11 mouse cellular contexts compared by ENCODE assay signal in genomic region chr5:144159137-144159536, GRCm38 (mm10). TPM values are rescaled to one million over a fixed set of nuclear protein-coding genes. Genes with fewer than 3 reads are reported as not detected.
A peak's percentile ranks its signal among the peaks of the same experiment; 100 is the strongest.
DNase-seq lines count a peak whose midpoint lies in the region; ATAC-seq and TF ChIP-seq lines count a peak whose summit lies in the region.
"Had no signal": no experiment of that assay in that cellular context is flagged by ENCODE, and none has a peak within 500 bp of the region (broad histone marks: within the 10 kb centered on the region; RNA-seq: fewer than 3 reads in every experiment).

No protein-coding gene starts in this region.

- peaks cover 10% of the 10 kb centered on the region for H3K4me1 ChIP-seq in forebrain, embryonic 13.5 days
- H3K4me1 ChIP-seq in forebrain, embryonic 10.5 days, result peaks cover 7% of the 10 kb centered on the region; the same call in 1 of the 2 replicates
- H3K4me1 ChIP-seq in kidney, embryonic 16.5 days (ENCODE audit: insufficient read depth, low read length), result peaks cover 3% of the 10 kb centered on the region; the same call in 1 of the 2 replicates
- peaks cover 6% of the 10 kb centered on the region for H3K4me1 ChIP-seq in intestine, postnatal 0 days (replicated peaks; ENCODE audit: control insufficient read depth, insufficient read depth, low read length)
- H3K4me1 ChIP-seq in liver, embryonic 11.5 days (replicated peaks; ENCODE audit: control insufficient read depth, insufficient read depth, low read length), result peaks cover 5% of the 10 kb centered on the region; the same call in 1 of the 2 replicates

- H3K4me3 ChIP-seq in forebrain, embryonic 13.5 days, result no peak overlapping the region
- H3K4me3 ChIP-seq in forebrain, embryonic 10.5 days, result no peak overlapping the region
- H3K4me3 ChIP-seq in kidney, embryonic 16.5 days (ENCODE audit: low read length), result no peak overlapping the region
- no peak overlapping the region for H3K4me3 ChIP-seq in intestine, postnatal 0 days (ENCODE audit: low read depth, low read length)
- H3K4me3 ChIP-seq in liver, embryonic 11.5 days (ENCODE audit: low read depth, low read length), result no peak overlapping the region

- DNase-seq in forebrain, embryonic 10.5 days (ENCODE audit: extremely low spot score, low spot score), result no peak
- no peak for DNase-seq in kidney, postnatal 4 days
- peak; percentile 40 for DNase-seq in brain, adult 2 months (ENCODE audit: low read depth, low spot score)
- no peak for DNase-seq in liver, embryonic 11.5 days (ENCODE audit: low spot score)
- DNase-seq in adrenal gland, adult 2 months, result no peak
- DNase-seq: thymus, postnatal 25 days had no signal

- no peaks in the 10 kb centered on the region for H3K27me3 ChIP-seq in forebrain, embryonic 13.5 days
- H3K27me3 ChIP-seq in forebrain, embryonic 10.5 days (ENCODE audit: poor library complexity, severe bottlenecking), result no peaks in the 10 kb centered on the region
- H3K27me3 ChIP-seq in kidney, embryonic 16.5 days (ENCODE audit: insufficient read depth, low read length), result no peaks in the 10 kb centered on the region
- H3K27me3 ChIP-seq in intestine, postnatal 0 days (replicated peaks; ENCODE audit: control insufficient read depth, insufficient read depth, low read length), result no peaks in the 10 kb centered on the region
- H3K27me3 ChIP-seq in liver, embryonic 11.5 days (replicated peaks; ENCODE audit: control insufficient read depth, insufficient read depth, low read length), result no peaks in the 10 kb centered on the region

- ATAC-seq in forebrain, embryonic 13.5 days, result 0 out of 2 replicates have a peak, but pooled peaks have one; percentile 13
- ATAC-seq in kidney, embryonic 16.5 days (ENCODE audit: low FRiP score, low TSS enrichment), result no peak
- ATAC-seq in intestine, postnatal 0 days, result peak; percentile 70
- ATAC-seq in liver, embryonic 11.5 days (replicated peaks; ENCODE audit: low FRiP score), result no peak

- peaks cover 52% of the 10 kb centered on the region for H3K36me3 ChIP-seq in forebrain, embryonic 13.5 days (ENCODE audit: poor library complexity, severe bottlenecking)
- peaks cover 72% of the 10 kb centered on the region for H3K36me3 ChIP-seq in forebrain, embryonic 10.5 days (replicated peaks)
- H3K36me3 ChIP-seq in kidney, embryonic 16.5 days (ENCODE audit: insufficient read depth, low read length), result peaks cover 22% of the 10 kb centered on the region
- H3K36me3 ChIP-seq in intestine, postnatal 0 days (ENCODE audit: control insufficient read depth, insufficient read depth), result peaks cover 27% of the 10 kb centered on the region
- H3K36me3 ChIP-seq in liver, embryonic 11.5 days (ENCODE audit: control insufficient read depth, insufficient read depth, low read length), result peaks cover 3% of the 10 kb centered on the region; the same call in 1 of the 2 replicates

- H3K4me2 ChIP-seq in forebrain, embryonic 13.5 days, result no peak overlapping the region
- no peak overlapping the region for H3K4me2 ChIP-seq in kidney, embryonic 16.5 days (replicated peaks; ENCODE audit: low read depth, low read length)
- no peak overlapping the region for H3K4me2 ChIP-seq in intestine, postnatal 0 days (replicated peaks; ENCODE audit: low read depth)
- no peak overlapping the region for H3K4me2 ChIP-seq in liver, embryonic 11.5 days

- no peak for TF ChIP-seq CTCF in intestine, postnatal 0 days (IDR thresholded peaks at IDR 0.05; ENCODE audit: low read depth)

- 91% methylated on average over 8 of the region's 8 CpGs for WGBS in forebrain, embryonic 13.5 days
- WGBS in forebrain, embryonic 10.5 days, result 95% methylated on average over 8 of the region's 8 CpGs
- 94% methylated on average over 8 of the region's 8 CpGs for WGBS in kidney, embryonic 16.5 days
- WGBS in intestine, postnatal 0 days, result 65% methylated on average over 8 of the region's 8 CpGs
- 90% methylated on average over 8 of the region's 8 CpGs for WGBS in liver, embryonic 11.5 days

- H3K9me3 ChIP-seq in forebrain, embryonic 13.5 days (replicated peaks), result no peaks in the 10 kb centered on the region
- no peaks in the 10 kb centered on the region for H3K9me3 ChIP-seq in forebrain, embryonic 10.5 days
- H3K9me3 ChIP-seq in kidney, embryonic 16.5 days (ENCODE audit: low read length), result no peaks in the 10 kb centered on the region
- H3K9me3 ChIP-seq in intestine, postnatal 0 days (ENCODE audit: control insufficient read depth), result no peaks in the 10 kb centered on the region
- no peaks in the 10 kb centered on the region for H3K9me3 ChIP-seq in liver, embryonic 11.5 days (ENCODE audit: control insufficient read depth, low read length)
- H3K9me3 ChIP-seq: G1E had no signal

- H3K27ac ChIP-seq in forebrain, embryonic 13.5 days, result peak overlapping the region; percentile 78
- H3K27ac ChIP-seq in forebrain, embryonic 10.5 days, result no peak overlapping the region
- peak overlapping the region; percentile 65; the same call in 1 of the 2 replicates for H3K27ac ChIP-seq in kidney, embryonic 16.5 days (ENCODE audit: low read length)
- H3K27ac ChIP-seq in intestine, postnatal 0 days (ENCODE audit: low read depth, low read length), result peak overlapping the region; percentile 62
- H3K27ac ChIP-seq in liver, embryonic 11.5 days (ENCODE audit: low read depth, low read length), result no peak overlapping the region

- no peak overlapping the region for H3K9ac ChIP-seq in forebrain, embryonic 13.5 days
- H3K9ac ChIP-seq in kidney, embryonic 16.5 days (replicated peaks; ENCODE audit: low read length), result no peak overlapping the region
- H3K9ac ChIP-seq in intestine, postnatal 0 days (ENCODE audit: low read depth, low read length), result no peak overlapping the region
- H3K9ac ChIP-seq in liver, embryonic 11.5 days (ENCODE audit: low read depth, low read length), result no peak overlapping the region

RNA-seq across cellular contexts. Expression of gene Bhlha15, which starts 30.9 kb away (rescaled TPM):
- polyA plus RNA-seq in forebrain, embryonic 13.5 days (2015; fragmentation: Nextera tagmentation; extraction: Ambion mirVana), result 0.06 and 0.10 TPM in 2 replicates
- 0.12 and 0.23 TPM in 2 replicates for polyA plus RNA-seq in forebrain, embryonic 10.5 days (2016; fragmentation: Nextera tagmentation; extraction: Ambion mirVana)
- polyA plus RNA-seq in kidney, embryonic 16.5 days (2015; fragmentation: Nextera tagmentation; extraction: Ambion mirVana), result 0.55 and 0.74 TPM in 2 replicates
- 0.13 and 0.16 TPM in 2 replicates for polyA plus RNA-seq in intestine, postnatal 0 days (2015; fragmentation: Nextera tagmentation; extraction: Ambion mirVana)
- polyA plus RNA-seq in liver, embryonic 11.5 days (2014; fragmentation: Nextera tagmentation; extraction: Ambion mirVana), result 1.3 and 1.6 TPM in 2 replicates
- 1 to 10 TPM in 1 of 2 experiments, under 1 TPM in 1; 0.49 to 1.0 TPM for total RNA-seq in adrenal gland, adult 2 months (2021)
- 0.69 and 0.88 TPM in 2 replicates for polyA plus RNA-seq in adrenal gland, adult 2 months (2012; rRNA removed)
- total RNA-seq: gastrocnemius, postnatal 25 days had no signal

RNA-seq across cellular contexts. Expression of gene Lmtk2, which starts 58.9 kb away (rescaled TPM):
- polyA plus RNA-seq in forebrain, embryonic 13.5 days (2015; fragmentation: Nextera tagmentation; extraction: Ambion mirVana), result 6.3 and 6.9 TPM in 2 replicates
- 5.5 and 5.7 TPM in 2 replicates for polyA plus RNA-seq in forebrain, embryonic 10.5 days (2016; fragmentation: Nextera tagmentation; extraction: Ambion mirVana)
- 5.6 and 6.5 TPM in 2 replicates for polyA plus RNA-seq in kidney, embryonic 16.5 days (2015; fragmentation: Nextera tagmentation; extraction: Ambion mirVana)
- 4.9 and 5.8 TPM in 2 replicates for polyA plus RNA-seq in intestine, postnatal 0 days (2015; fragmentation: Nextera tagmentation; extraction: Ambion mirVana)
- polyA plus RNA-seq in liver, embryonic 11.5 days (2014; fragmentation: Nextera tagmentation; extraction: Ambion mirVana), result 4.9 and 5.7 TPM in 2 replicates
- 10 to 100 TPM; 32.1 to 36.1 TPM for total RNA-seq in adrenal gland, adult 2 months (2021)
- 14.4 and 14.6 TPM in 2 replicates for polyA plus RNA-seq in adrenal gland, adult 2 months (2012; rRNA removed)

Comparison
In these comparisons a context has a peak if more than half of its experiments do, and no peak if none do; other contexts are left out.
1. H3K27ac ChIP-seq: peak in forebrain, embryonic 13.5 days (single experiment), kidney, embryonic 16.5 days (single experiment) and intestine, postnatal 0 days (single experiment); none in forebrain, embryonic 10.5 days (single experiment) and liver, embryonic 11.5 days (single experiment).
2. ATAC-seq: peak in forebrain, embryonic 13.5 days (single experiment) and intestine, postnatal 0 days (single experiment); none in kidney, embryonic 16.5 days (single experiment) and liver, embryonic 11.5 days (single experiment).